Mouse (Mus musculus): ENCODE data around the gene Fbxl5. TPM values are rescaled to one million over a fixed set of nuclear protein-coding genes. Genes with fewer than 3 reads are reported as not detected.

Gene Fbxl5
- total RNA-seq, 2 experiments from 2014 or later: 89.3 to 91.2 TPM

Other genes with a start within 250 kb of the Fbxl5 start
- gene Cc2d2a, start 159.3 kb downstream of the Fbxl5 start, total RNA-seq (2021): 10 to 100 TPM; 18.7 to 19.0 TPM
- under 1 TPM in 1 of 2 experiments, not detected in 1; 0.25 TPM for gene Bst1, start 2.8 kb downstream of the Fbxl5 start, total RNA-seq (2021)
- 1 to 10 TPM; 4.9 to 5.0 TPM for gene Cd38, start 46.9 kb upstream of the Fbxl5 start, total RNA-seq (2021)
- gene Gm7879, start 91.5 kb upstream of the Fbxl5 start, total RNA-seq (2021): 10 to 100 TPM; 10.7 to 14.8 TPM
- gene Fgfbp1, start 160.1 kb upstream of the Fbxl5 start, total RNA-seq (2021): under 1 TPM in 1 of 2 experiments, not detected in 1; 0.27 TPM